Mouse (Mus musculus) neural tube, embryonic 12.5 days (tissue): ENCODE results near the gene Cuedc2. TPM values are rescaled to one million over a fixed set of nuclear protein-coding genes. Genes with fewer than 3 reads are reported as not detected.

Source experiments
- ATAC-seq: fragments of 200-750 bp; cut with Nextera tagmentation; 2 replicates; pipeline ENCODE4 v1.8.0; 2017; ENCODE audit warnings: low read depth, mild to moderate bottlenecking, moderate TSS enrichment, moderate library complexity; ENCODE audit not compliant: low FRiP score
- H3K27ac ChIP-seq: fragments of 300-500 bp; sonication (generic); 2 replicates; pipeline ENCODE4 v1.5.1; 2016
- H3K27me3 ChIP-seq: fragments of 300-500 bp; sonication (generic); replicated peaks from 2 replicates; pipeline ENCODE4 v1.6.1; 2016; ENCODE audit warnings: mild to moderate bottlenecking
- H3K36me3 ChIP-seq: fragments of 300-500 bp; sonication (generic); 2 replicates; pipeline ENCODE4 v1.6.1; 2016; ENCODE audit warnings: mild to moderate bottlenecking
- H3K4me1 ChIP-seq: fragments of 300-500 bp; sonication (generic); 2 replicates; pipeline ENCODE4 v1.6.1; 2016
- H3K4me2 ChIP-seq: fragments of 300-500 bp; sonication (generic); replicated peaks from 2 replicates; pipeline ENCODE4 v1.6.1; 2016; ENCODE audit warnings: mild to moderate bottlenecking
- H3K4me3 ChIP-seq: fragments of 300-500 bp; sonication (generic); 2 replicates; pipeline ENCODE4 v1.5.1; 2016
- H3K9ac ChIP-seq: fragments of 300-500 bp; sonication (generic); 2 replicates; pipeline ENCODE4 v1.6.1; 2016; ENCODE audit warnings: mild to moderate bottlenecking
- H3K9me3 ChIP-seq: fragments of 300-500 bp; sonication (generic); 2 replicates; pipeline ENCODE4 v1.6.1; 2016; ENCODE audit warnings: mild to moderate bottlenecking
- WGBS: fragments of 180-500 bp; shearing (Covaris S2); methylation state at CpG from one replicate; pipeline ENCODE4 v1.1.7; 2016; 5-methylcytosine and 5-hydroxymethylcytosine counted together
- polyA plus RNA-seq: library from polyadenylated mRNA; unstranded; fragments of >200 nt; fragmentation: Nextera tagmentation; extraction: Ambion mirVana; gene quantifications from 2 replicates; pipeline ENCODE4 v1.2.1, GENCODE M21; 2016

Gene Cuedc2
- polyA plus RNA-seq, 1 experiment from 2014 or later = 284 TPM

GRCm38 (mm10) chr19:46324366-46324765 lies 14.1 kb downstream of the Cuedc2 start:
- Histone ChIP-seq H3K4me1 (peaks cover 45% of the 10 kb centered on the region), H3K4me2 (peak overlapping the region; percentile 100; the same call in 1 of the 2 replicates), H3K4me3 (no peak overlapping the region), H3K27me3 (peaks cover 59% of the 10 kb centered on the region), H3K36me3 (no peaks in the 10 kb centered on the region), H3K9ac (no peak overlapping the region), H3K9me3 (no peaks in the 10 kb centered on the region), H3K27ac (no peak overlapping the region)
- no peak for ATAC-seq
- 70% methylated on average over 11 of the region's 11 CpGs for WGBS

DNA sequence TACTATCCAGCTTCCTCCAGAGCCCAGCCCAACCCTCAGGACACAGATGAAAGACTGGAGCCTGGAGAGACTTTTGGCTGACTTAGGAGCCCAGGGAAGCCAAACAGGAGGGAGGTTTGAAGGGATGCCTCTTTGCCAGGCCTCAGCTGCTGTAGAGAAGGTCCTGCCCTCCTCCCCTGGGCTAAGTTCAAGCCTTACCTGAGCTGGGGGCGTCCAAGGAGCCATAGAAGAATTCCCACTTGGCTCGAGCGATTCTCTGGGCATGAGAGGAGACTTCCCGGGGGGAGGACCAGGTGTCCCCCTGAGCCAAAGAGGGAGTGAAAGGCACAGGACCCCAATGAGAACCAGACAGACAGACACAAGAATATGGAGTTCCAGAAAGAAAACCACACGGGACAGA lies 14.8 kb downstream of the Cuedc2 start:
- Histone ChIP-seq H3K36me3 (no peaks in the 10 kb centered on the region), H3K4me3 (no peak overlapping the region), H3K9ac (no peak overlapping the region), H3K4me2 (no peak overlapping the region), H3K27me3 (peaks cover 66% of the 10 kb centered on the region), H3K4me1 (peaks cover 45% of the 10 kb centered on the region), H3K9me3 (no peaks in the 10 kb centered on the region), H3K27ac (no peak overlapping the region)
- no peak for ATAC-seq
- 72% methylated on average over 5 of the region's 5 CpGs for WGBS

DNA sequence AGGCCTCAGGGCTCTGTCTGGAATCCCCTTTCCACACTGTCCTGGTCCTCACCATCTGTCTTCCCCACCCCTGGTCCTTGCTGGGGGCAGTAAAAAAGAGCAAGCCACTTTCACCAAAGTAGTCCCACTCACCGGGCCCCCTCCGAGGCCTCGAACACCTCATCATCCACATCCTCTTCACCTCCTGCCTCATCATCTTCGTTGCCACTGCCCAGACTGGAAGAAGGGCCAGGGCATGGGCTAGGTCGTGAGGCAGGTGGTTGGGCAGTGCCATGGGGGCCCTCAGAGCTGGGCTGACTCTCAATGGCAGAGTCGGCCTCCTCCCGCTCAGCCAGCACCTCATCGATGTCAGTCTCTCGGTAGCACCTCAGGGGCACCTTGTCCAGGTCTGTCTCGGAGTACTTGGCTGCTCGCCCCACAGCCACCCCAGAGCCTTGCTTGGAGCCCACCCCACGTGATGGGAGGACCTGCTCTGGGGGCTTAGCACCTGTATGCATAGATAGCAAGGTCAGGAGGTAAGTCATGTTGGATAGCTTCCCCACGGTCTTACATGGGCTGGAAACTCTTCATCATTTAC lies 15.4 kb downstream of the Cuedc2 start:
- H3K4me1 ChIP-seq = peaks cover 47% of the 10 kb centered on the region
- H3K9ac ChIP-seq = no peak overlapping the region
- WGBS = 80% methylated on average over 13 of the region's 13 CpGs
- no peak overlapping the region for H3K27ac ChIP-seq
- no peak overlapping the region for H3K4me2 ChIP-seq
- no peaks in the 10 kb centered on the region for H3K36me3 ChIP-seq
- H3K27me3 ChIP-seq = peaks cover 72% of the 10 kb centered on the region
- ATAC-seq = no peak
- no peak overlapping the region for H3K4me3 ChIP-seq
- no peaks in the 10 kb centered on the region for H3K9me3 ChIP-seq

DNA sequence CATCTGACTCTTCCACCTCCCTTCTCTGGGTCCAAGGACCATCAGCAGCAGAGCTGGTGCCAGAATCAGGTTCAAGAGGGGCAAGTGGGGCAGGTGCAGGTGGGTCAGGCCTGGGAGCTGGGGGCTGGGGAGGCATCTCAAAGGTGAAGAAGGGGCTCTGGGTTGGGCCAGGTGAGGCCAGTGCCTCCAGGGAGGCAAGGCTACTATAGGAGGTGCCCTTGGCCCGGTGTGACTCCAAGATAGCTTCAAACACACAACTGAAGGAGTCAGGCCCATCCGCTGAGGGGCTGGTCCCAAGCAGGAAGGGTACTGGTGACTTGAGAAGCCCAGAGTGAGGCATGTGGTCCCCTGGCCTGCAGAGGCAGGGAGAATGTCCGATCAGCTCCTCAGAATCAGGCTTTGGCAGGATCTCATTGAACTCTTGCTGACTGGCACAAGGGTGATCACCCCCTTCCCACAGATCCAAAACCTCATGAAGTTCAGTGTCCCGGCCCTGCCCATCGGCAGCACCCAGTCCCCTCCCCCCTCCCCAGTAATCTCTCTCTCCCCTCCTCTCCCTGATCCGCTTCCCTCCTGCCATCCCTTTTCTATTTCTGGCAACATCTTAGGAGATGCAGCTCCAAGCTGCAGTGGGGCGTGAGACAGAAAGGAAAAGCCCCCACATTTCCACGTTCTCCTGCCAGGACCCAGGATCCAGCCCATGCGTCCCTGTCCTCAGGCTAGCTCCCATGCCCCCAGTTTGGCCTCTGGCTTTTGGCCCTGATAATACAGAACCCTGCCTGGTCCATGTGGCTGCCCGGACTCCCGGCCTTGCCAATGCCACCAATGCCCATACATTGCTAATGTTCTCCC lies 16.1 kb downstream of the Cuedc2 start:
- Histone ChIP-seq H3K9me3 (no peaks in the 10 kb centered on the region), H3K36me3 (no peaks in the 10 kb centered on the region), H3K27me3 (peaks cover 79% of the 10 kb centered on the region), H3K27ac (no peak overlapping the region), H3K4me2 (peak overlapping the region; percentile 47), H3K9ac (no peak overlapping the region), H3K4me3 (no peak overlapping the region), H3K4me1 (peaks cover 47% of the 10 kb centered on the region)
- ATAC-seq = no peak
- 63% methylated on average over 11 of the region's 11 CpGs for WGBS

DNA sequence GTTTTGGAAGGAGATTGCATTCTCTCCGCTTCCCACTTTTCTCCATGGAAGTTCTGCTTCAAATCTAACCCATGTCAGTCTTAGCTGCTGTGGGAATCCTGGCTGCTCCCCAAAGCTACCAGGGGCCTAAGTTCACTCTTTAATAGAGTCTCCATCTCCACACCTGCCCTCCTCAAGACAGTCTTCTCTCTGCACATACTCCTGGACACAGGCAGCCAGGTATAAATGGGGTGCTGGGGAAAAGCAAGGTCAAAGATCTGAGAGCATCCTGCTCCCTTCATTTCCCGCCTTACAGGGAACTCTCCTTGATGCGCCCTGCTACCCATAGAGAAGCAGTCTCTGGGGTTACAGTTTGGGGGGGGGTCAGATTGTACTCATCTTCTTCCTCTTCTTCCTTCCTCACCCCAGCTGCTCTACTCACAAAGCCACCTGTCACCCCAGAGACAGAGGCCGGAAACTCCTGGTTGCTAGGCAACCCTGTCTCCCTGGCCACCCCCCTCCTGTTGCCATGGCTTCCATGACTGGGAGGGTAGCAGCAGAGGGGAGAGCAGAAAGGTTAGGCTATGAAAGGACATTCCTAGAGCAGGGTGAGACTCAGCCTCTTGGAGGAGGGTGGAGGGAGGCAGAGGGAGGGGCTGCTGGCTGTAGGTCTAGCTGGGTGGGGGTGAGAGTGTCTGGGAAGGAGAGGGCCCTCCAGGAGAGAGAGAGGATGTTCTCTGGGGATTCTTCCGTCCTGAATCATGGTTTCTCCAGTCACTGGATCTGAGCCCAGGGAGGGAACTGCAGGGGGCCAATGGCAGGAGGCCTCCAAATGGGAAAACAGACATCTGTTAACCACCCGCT lies 17.2 kb downstream of the Cuedc2 start:
- H3K4me2 ChIP-seq = peak overlapping the region; percentile 47
- no peak overlapping the region for H3K4me3 ChIP-seq
- no peaks in the 10 kb centered on the region for H3K9me3 ChIP-seq
- no peak overlapping the region; the same call in 1 of the 2 replicates for H3K27ac ChIP-seq
- no peak overlapping the region for H3K9ac ChIP-seq
- peak; percentile 79 for ATAC-seq
- peaks cover 88% of the 10 kb centered on the region for H3K27me3 ChIP-seq
- H3K36me3 ChIP-seq = no peaks in the 10 kb centered on the region
- peaks cover 46% of the 10 kb centered on the region for H3K4me1 ChIP-seq
- WGBS = 23% methylated on average over 6 of the region's 6 CpGs

GRCm38 (mm10) chr19:46320076-46320785 lies 18.3 kb downstream of the Cuedc2 start:
- no peak overlapping the region for H3K27ac ChIP-seq
- no peak for ATAC-seq
- 78% methylated on average over 8 of the region's 8 CpGs for WGBS

DNA sequence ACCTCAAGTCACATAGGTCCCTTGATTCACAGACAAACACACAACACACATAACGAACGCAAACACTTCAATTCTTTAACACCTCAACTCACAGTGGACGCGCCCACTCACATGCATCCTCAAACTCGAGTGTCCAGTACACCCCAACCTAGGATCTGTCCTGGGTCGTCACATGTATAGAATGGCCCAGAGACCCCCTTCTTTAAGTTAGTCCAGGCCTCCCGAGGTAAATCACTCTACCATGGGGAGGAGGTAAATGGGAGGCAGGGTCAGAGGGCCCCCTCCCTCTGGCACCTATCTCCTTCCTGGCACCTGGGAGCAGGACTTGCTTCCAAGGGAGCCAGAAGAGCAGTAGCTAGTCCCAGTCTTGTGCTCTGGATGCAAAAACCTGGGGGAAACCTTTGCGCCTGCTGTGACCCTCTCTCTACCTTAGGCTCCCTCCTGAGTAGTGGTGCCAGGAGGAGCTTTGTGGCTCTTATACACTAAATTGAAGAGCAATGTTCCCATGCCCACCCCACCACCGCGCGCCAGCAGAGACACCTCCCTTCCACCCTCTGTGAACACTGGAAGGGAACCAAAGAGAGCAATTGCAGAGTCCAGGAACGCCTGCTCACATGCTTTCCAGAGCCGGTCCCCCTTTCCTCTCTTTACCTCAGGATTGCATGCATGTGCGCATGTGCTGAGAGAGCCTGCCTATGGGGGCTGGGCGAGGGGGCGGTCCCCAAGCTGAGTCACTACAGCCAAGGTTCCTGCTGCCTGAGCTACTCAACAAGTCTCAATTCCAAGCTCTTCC lies 19.7 kb downstream of the Cuedc2 start:
- Histone ChIP-seq H3K4me3 (no peak overlapping the region), H3K9me3 (no peaks in the 10 kb centered on the region), H3K27ac (no peak overlapping the region), H3K9ac (no peak overlapping the region), H3K4me2 (peak overlapping the region; percentile 68), H3K4me1 (peaks cover 46% of the 10 kb centered on the region), H3K27me3 (peaks cover 88% of the 10 kb centered on the region), H3K36me3 (no peaks in the 10 kb centered on the region)
- no peak for ATAC-seq
- 11% methylated on average over 16 of the region's 16 CpGs for WGBS

More at GRCm38 (mm10) chr19:46320076-46320785, 18.3 kb downstream of the Cuedc2 start:
- no peak overlapping the region for H3K4me3 ChIP-seq
- H3K36me3 ChIP-seq = no peaks in the 10 kb centered on the region
- no peak overlapping the region for H3K9ac ChIP-seq
- H3K9me3 ChIP-seq = no peaks in the 10 kb centered on the region
- H3K4me2 ChIP-seq = no peak overlapping the region
- H3K27me3 ChIP-seq = peaks cover 88% of the 10 kb centered on the region
- peaks cover 43% of the 10 kb centered on the region for H3K4me1 ChIP-seq

DNA sequence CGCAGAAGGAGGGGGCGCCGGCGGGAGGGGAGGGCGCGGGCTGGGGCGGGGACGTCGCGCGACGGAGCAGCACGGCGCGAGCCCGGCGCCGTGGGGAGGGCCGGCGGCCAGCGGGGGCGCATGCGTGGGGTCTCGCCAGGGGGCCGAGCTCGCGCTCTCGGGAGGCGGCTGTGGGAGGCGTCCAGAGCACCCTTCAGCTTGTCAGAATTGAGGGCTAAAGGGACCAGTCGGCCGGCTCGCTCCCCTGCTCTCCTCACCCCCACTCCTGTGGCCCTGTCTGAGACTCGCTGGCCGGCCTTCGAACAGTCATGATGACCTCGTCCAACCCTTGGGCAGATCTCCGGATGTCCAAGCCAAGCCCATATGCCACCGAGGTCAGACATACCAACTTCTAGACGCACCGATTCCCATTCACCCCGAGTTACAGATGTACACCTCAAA lies 20.5 kb downstream of the Cuedc2 start:
- Histone ChIP-seq H3K9me3 (no peaks in the 10 kb centered on the region), H3K4me2 (peak overlapping the region; percentile 68), H3K27me3 (peaks cover 88% of the 10 kb centered on the region), H3K4me1 (peaks cover 46% of the 10 kb centered on the region), H3K9ac (peak overlapping the region; percentile 67), H3K27ac (no peak overlapping the region), H3K36me3 (no peaks in the 10 kb centered on the region), H3K4me3 (peak overlapping the region; percentile 45)
- 3% methylated on average over 29 of the region's 42 CpGs for WGBS
- no peak for ATAC-seq

DNA sequence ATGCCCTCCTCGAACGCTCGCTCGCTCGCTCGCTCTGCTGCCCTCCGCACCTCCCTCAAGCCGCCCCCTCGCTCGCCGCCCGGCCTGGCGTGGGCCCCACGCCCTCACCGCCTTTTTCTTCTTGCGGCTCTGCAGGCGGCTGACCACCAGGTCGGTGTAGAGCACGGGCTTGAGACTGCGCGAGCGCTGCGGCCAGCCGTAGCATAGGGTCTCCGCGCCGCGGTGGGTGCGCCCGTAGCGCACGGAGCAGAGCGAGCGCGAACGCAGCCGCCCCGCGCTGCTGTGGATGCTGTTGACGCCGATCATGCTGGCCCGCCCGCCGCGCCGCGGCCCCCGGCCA lies 21.0 kb downstream of the Cuedc2 start:
- H3K36me3 ChIP-seq = 0 out of 2 replicates have a peak, but pooled peaks cover 1% of the 10 kb centered on the region
- no peaks in the 10 kb centered on the region for H3K9me3 ChIP-seq
- WGBS = under 1% methylated on average over 45 of the region's 48 CpGs
- ATAC-seq = no peak
- H3K4me2 ChIP-seq = peak overlapping the region; percentile 68
- peak overlapping the region; percentile 67 for H3K9ac ChIP-seq
- H3K27me3 ChIP-seq = peaks cover 89% of the 10 kb centered on the region
- peak overlapping the region; percentile 45 for H3K4me3 ChIP-seq
- peaks cover 43% of the 10 kb centered on the region for H3K4me1 ChIP-seq
- no peak overlapping the region for H3K27ac ChIP-seq

DNA sequence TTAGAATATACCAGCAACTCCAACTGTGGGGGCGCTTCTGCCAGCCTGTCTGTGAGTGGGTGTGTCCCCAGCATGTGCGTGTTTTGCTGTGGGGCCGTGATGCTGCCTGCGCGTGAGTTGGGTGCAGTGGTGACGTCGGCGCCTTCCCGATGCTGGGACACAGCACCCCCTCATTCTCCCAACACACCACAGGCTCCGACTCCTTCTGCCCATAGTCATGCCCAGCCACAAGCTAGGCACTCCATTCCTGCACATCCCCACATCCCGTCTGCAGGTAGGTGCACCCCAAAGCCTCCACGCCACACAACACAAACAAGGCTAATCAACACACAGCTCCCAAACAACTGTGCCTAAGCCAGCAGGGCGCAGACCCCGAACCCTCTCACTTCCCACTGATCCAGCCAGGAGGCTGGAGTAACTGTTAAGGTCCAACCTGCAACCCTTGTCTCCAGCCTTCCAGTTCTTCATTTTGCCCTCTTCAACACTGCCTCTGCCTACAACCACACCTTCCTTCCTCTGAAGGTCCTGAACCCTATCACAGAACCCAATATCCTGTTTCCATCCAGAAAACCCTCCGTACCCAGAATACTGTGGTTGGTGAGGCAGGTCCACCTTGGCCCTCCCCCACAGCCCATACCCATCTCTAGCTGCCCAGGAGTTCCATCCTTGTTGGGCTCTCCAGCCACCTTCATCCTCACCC lies 21.5 kb downstream of the Cuedc2 start:
- no peak for ATAC-seq
- Histone ChIP-seq H3K9me3 (no peaks in the 10 kb centered on the region), H3K9ac (peak overlapping the region; percentile 67), H3K4me2 (peak overlapping the region; percentile 68), H3K36me3 (0 out of 2 replicates have a peak, but pooled peaks cover 3% of the 10 kb centered on the region), H3K4me1 (peaks cover 38% of the 10 kb centered on the region), H3K4me3 (peak overlapping the region; percentile 45), H3K27ac (no peak overlapping the region), H3K27me3 (peaks cover 87% of the 10 kb centered on the region)
- 29% methylated on average over 15 of the region's 15 CpGs for WGBS
